Mouse (Mus musculus) hindlimb bud, embryonic 11.5 days (tissue): ENCODE data around the gene Gm21962.

Experiments used
- DNase-seq: peaks from one replicate; pipeline ENCODE4 v3.0.0-alpha.2; 2012; ENCODE audit warnings: low read depth, low spot score; ENCODE audit errors: extremely low spot score

Gm21962 gene

DNA sequence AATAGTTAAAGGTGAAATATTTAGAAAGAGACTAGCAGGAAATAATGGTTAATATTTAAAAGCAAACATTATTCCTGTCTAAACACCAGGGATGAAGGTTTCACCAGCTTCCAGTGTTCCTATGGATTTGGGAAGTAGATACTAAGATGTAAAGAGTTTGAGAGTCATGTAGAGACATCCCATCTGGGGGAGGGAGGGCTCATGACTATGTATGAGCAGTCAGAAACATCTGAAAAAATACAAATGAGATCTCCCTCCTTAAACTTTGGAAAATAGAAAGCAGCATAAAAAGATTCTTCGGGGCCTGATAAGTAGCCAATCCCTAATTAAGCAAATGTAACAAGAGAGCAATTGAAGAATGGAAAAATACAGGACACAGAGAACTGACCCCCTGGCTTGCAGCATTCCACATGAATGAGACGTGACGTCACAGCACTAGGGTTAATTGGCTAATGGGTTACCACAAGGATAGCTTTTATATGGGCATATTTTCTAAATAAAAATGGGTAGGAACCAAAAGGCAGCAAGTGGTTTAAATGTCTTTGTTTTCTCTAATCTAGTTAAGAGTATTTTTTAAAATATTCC is 45.3 kb downstream of the Gm21962 start:
- DNase-seq = no peak
